Mouse (Mus musculus) limb, embryonic 15.5 days (tissue): Measurements from ENCODE around the gene Gpsm1. TPM values are rescaled to one million over a fixed set of nuclear protein-coding genes. Genes with fewer than 3 reads are reported as not detected.

Source experiments
- ATAC-seq: fragments of 200-750 bp; cut with Nextera tagmentation; 2 replicates; pipeline ENCODE4 v1.8.0; 2017; ENCODE audit warnings: low read depth, moderate TSS enrichment; ENCODE audit not compliant: insufficient number of reproducible peaks, low FRiP score, low TSS enrichment
- H3K27ac ChIP-seq: fragments of 300-500 bp; sonication (generic); 2 replicates; pipeline ENCODE4 v1.5.1; 2015; ENCODE audit warnings: moderate library complexity, mild to moderate bottlenecking, inconsistent platforms
- H3K27me3 ChIP-seq: fragments of 300-500 bp; sonication (generic); 2 replicates; pipeline ENCODE4 v1.6.1; 2015; ENCODE audit warnings: inconsistent platforms
- H3K36me3 ChIP-seq: fragments of 300-500 bp; sonication (generic); 2 replicates; pipeline ENCODE4 v1.6.1; 2015; ENCODE audit warnings: inconsistent platforms
- H3K4me1 ChIP-seq: fragments of 300-500 bp; sonication (generic); 2 replicates; pipeline ENCODE4 v1.6.1; 2015; ENCODE audit warnings: inconsistent platforms
- H3K4me2 ChIP-seq: fragments of 300-500 bp; sonication (generic); 2 replicates; pipeline ENCODE4 v1.6.1; 2015; ENCODE audit warnings: mild to moderate bottlenecking, inconsistent platforms
- H3K4me3 ChIP-seq: fragments of 300-500 bp; sonication (generic); 2 replicates; pipeline ENCODE4 v1.5.1; 2015; ENCODE audit warnings: mild to moderate bottlenecking, inconsistent platforms
- H3K9ac ChIP-seq: fragments of 300-500 bp; sonication (generic); 2 replicates; pipeline ENCODE4 v1.6.1; 2015; ENCODE audit warnings: inconsistent platforms
- H3K9me3 ChIP-seq: fragments of 300-500 bp; sonication (generic); 2 replicates; pipeline ENCODE4 v1.6.1; 2016; ENCODE audit warnings: inconsistent platforms
- WGBS: fragments of 180-500 bp; shearing (Covaris S2); methylation state at CpG from one replicate; pipeline ENCODE4 v1.1.7; 2015; 5-methylcytosine and 5-hydroxymethylcytosine counted together
- polyA plus RNA-seq: library from polyadenylated mRNA; unstranded; fragments of >200 nt; fragmentation: Nextera tagmentation; extraction: Ambion mirVana; gene quantifications from 2 replicates; pipeline ENCODE4 v1.2.1, GENCODE M21; 2015

The Gpsm1 gene
- polyA plus RNA-seq, 1 experiment from 2014 or later = 41.8 TPM

DNA sequence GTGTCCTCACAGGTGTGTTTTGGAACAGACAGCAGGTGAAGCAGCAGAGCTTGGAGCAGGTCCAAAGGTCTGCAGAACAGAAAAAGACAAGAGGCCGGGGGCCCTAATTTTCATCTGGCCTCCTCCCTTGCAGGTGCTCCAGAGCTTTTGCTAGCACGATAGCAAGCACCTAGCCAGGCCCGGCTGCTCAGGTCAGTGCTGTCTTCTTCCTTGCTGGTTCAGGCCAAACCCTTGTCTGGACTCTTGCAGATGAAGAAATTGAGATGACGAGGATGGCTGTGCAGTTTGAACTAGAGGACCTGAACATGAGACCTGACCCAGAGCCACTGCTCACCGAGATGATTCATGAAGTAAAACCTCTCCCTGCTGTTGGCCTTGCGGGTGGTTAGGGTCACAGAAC is 76.3 kb downstream of the Gpsm1 start:
- Histone ChIP-seq H3K4me2 (no peak overlapping the region), H3K4me3 (no peak overlapping the region), H3K9me3 (no peaks in the 10 kb centered on the region), H3K36me3 (peaks cover 74% of the 10 kb centered on the region), H3K9ac (no peak overlapping the region), H3K4me1 (peaks cover 21% of the 10 kb centered on the region), H3K27me3 (no peaks in the 10 kb centered on the region), H3K27ac (no peak overlapping the region)
- 93% methylated on average over 6 of the region's 6 CpGs for WGBS
- ATAC-seq = no peak

Other genes with a start within 250 kb of the Gpsm1 start
- gene Nacc2, start 192.3 kb upstream of the Gpsm1 start, polyA plus RNA-seq = 5.5 TPM in 2 replicates
- not detected in 2 replicates for gene Lhx3, start 107.2 kb upstream of the Gpsm1 start, polyA plus RNA-seq
- 18.2 and 20.7 TPM in 2 replicates for gene Qsox2, start 78.0 kb upstream of the Gpsm1 start, polyA plus RNA-seq
- 0.05 and 0.06 TPM in 2 replicates for gene Ccdc187, start 21.0 kb upstream of the Gpsm1 start, polyA plus RNA-seq
- 25.4 TPM in 2 replicates for gene Dnlz, start 36.6 kb downstream of the Gpsm1 start, polyA plus RNA-seq
- gene Card9, start 45.4 kb downstream of the Gpsm1 start, polyA plus RNA-seq = 0.83 and 1.1 TPM in 2 replicates
- gene Snapc4, start 65.1 kb downstream of the Gpsm1 start, polyA plus RNA-seq = 23.7 and 25.8 TPM in 2 replicates
- 111 and 121 TPM in 2 replicates for gene Entr1, start 73.8 kb downstream of the Gpsm1 start, polyA plus RNA-seq
- 91.1 and 95.2 TPM in 2 replicates for gene Pmpca, start 73.8 kb downstream of the Gpsm1 start, polyA plus RNA-seq
- gene Inpp5e, start 93.7 kb downstream of the Gpsm1 start, polyA plus RNA-seq = 17.1 and 19.6 TPM in 2 replicates
- gene Sec16a, start 129.7 kb downstream of the Gpsm1 start, polyA plus RNA-seq = 26.2 and 30.5 TPM in 2 replicates
- 23.1 and 24.3 TPM in 2 replicates for gene Notch1, start 201.1 kb downstream of the Gpsm1 start, polyA plus RNA-seq